Mouse (Mus musculus): ENCODE results near the gene Tspan9. TPM values are rescaled to one million over a fixed set of nuclear protein-coding genes. Genes with fewer than 3 reads are reported as not detected.

Tspan9 gene
- polyA plus RNA-seq, 1 experiment = 49.7 TPM

DNA sequence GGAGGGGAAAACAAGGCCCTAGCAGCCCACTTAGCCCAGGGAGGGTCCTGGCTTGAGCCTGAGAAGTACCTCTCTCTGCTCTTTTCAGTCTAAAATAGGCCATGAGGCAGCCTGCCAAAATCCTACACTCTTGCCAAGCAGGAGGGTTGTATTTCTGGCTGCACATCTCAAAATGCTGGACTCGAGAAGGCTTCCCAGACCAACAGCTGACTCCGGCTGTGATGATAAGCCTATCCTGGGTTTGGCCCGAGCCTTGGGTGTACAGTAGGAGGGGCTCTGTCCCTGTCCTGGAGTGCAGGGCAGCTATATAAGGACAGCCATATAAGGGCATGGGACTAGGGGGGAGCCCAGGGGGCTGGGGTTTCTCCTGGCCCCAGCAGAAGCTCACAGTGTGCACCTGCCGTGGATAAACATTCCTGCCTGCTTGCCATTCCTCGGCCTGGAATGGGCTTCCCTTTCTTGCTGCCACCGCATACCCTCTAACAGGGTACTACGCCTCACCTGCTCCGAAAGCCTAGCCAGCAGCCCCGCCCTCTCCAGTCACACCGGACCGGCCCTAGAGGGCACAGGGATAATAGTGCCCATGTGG is 153.7 kb downstream of the Tspan9 start:
- DNase-seq (ENCODE audit: low read depth) = peak; percentile 86
- TF ChIP-seq POLR2A (IDR thresholded peaks at IDR 0.05; ENCODE audit: borderline replicate concordance, extremely low read depth, insufficient read depth, insufficient read length, poor library complexity, severe bottlenecking) (no peak), CTCF (IDR thresholded peaks at IDR 0.05; ENCODE audit: borderline replicate concordance, extremely low read depth, insufficient read depth, insufficient read length) (no peak)

GRCm38 (mm10) chr6:127988944-127989494 is 154.4 kb downstream of the Tspan9 start:
- peak; percentile 38 for DNase-seq (ENCODE audit: low read depth)
- no peak for TF ChIP-seq CTCF (IDR thresholded peaks at IDR 0.05; ENCODE audit: borderline replicate concordance, extremely low read depth, insufficient read depth, insufficient read length)

DNA sequence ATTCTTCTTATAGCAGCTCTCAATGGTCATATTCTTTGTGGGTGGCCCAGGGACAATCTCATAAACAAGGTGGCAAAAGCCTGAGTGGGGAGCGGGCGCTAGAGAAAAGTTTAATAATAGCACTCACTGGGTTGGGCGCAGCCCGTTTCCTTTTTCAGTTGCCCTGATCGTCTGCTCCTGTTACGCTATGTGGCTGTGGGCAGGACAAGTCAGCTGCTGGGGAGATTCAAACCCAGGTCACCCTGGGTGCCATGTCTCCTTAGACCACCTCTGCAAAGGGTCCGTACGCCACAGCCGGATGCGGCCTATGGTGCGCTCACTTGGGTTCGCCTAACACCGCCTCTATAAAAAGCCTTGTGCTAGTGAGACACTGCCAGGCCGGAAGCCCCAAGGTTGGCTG is 156.0 kb downstream of the Tspan9 start:
- DNase-seq (ENCODE audit: low read depth) = no peak
- TF ChIP-seq POLR2A (IDR thresholded peaks at IDR 0.05; ENCODE audit: borderline replicate concordance, extremely low read depth, insufficient read depth, insufficient read length, poor library complexity, severe bottlenecking) = no peak

DNA sequence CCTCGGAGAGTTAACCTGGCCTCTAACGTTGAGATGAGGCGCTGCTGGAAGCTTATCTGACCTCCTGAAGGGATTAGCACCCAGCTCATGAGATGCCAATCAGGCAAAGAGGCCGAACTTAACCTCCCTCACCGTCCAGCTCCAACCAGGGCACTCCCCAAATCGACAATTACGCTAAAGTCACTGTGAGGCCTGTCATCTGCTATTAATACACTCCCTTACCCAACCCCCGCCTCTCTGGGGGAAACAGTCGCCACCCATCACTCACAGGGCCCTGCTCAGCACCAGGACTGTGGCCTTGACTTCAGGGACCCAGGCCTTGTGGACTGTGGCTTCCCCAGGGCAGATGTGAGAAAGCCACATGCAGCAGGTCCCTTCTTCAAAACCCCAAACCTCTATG is 157.0 kb downstream of the Tspan9 start:
- DNase-seq (ENCODE audit: low read depth) = no peak
- no peak for TF ChIP-seq CTCF (IDR thresholded peaks at IDR 0.05; ENCODE audit: borderline replicate concordance, extremely low read depth, insufficient read depth, insufficient read length)
- no peak for TF ChIP-seq POLR2A (IDR thresholded peaks at IDR 0.05; ENCODE audit: borderline replicate concordance, extremely low read depth, insufficient read depth, insufficient read length, poor library complexity, severe bottlenecking)

DNA sequence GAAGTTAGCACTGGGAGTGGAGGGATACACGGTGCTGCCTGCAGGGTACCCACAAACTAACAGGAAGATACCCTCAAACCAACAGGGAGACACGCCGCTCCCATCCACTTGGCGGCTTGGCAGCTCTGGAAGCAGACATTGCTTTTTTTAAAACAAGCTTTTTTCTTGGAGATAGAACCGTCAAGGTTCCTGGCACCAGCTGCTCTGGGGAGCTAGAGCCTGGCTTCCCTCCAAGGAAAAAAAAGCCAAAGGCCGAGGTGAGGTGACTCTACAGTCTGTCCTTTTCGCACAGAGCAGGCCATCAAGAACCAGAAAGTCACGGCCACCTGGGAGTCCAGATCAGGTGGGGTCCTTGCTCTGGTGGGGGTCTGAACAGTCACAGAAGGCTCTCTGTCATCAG is 162.2 kb downstream of the Tspan9 start:
- TF ChIP-seq POLR2A (IDR thresholded peaks at IDR 0.05; ENCODE audit: borderline replicate concordance, extremely low read depth, insufficient read depth, insufficient read length, poor library complexity, severe bottlenecking) (no peak), CTCF (IDR thresholded peaks at IDR 0.05; ENCODE audit: borderline replicate concordance, extremely low read depth, insufficient read depth, insufficient read length) (no peak)
- no peak for DNase-seq (ENCODE audit: low read depth)

DNA sequence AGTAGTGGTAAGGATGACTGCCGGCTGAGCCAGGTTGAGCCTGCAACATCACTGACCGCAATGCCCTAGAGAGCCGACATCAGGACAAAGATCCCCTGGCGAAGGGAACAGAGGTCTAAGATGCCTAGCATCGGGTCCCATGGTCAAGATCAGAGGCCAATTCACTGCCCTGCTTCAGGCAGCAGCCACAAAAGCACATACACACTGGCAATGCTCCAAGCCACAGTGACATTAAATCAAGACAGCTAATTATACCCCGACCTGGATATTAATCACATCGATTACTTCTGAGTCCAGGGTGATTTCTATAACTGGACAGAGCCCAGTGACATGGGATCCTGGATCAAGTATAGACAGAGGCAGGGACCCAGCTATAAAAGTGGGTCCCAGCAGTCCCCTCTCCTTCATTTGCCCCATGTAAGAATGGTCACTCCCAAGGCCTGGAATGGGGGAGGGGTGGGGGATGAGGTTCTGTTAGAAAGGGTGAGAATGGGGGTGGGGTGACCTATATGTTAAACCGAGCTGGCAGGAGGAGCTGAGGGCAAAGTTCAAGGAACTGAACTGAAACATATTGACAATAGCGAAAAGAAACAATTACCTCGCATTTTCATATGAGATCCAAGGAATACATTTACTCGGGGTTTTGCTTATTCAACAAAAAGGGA is 162.9 kb downstream of the Tspan9 start:
- no peak for DNase-seq (ENCODE audit: low read depth)
- TF ChIP-seq CTCF (IDR thresholded peaks at IDR 0.05; ENCODE audit: borderline replicate concordance, extremely low read depth, insufficient read depth, insufficient read length) (no peak), POLR2A (IDR thresholded peaks at IDR 0.05; ENCODE audit: borderline replicate concordance, extremely low read depth, insufficient read depth, insufficient read length, poor library complexity, severe bottlenecking) (no peak)

GRCm38 (mm10) chr6:127979831-127980230 is 163.6 kb downstream of the Tspan9 start:
- TF ChIP-seq POLR2A (IDR thresholded peaks at IDR 0.05; ENCODE audit: borderline replicate concordance, extremely low read depth, insufficient read depth, insufficient read length, poor library complexity, severe bottlenecking) = no peak
- no peak for TF ChIP-seq CTCF (IDR thresholded peaks at IDR 0.05; ENCODE audit: borderline replicate concordance, extremely low read depth, insufficient read depth, insufficient read length)
- no peak for DNase-seq (ENCODE audit: low read depth)

DNA sequence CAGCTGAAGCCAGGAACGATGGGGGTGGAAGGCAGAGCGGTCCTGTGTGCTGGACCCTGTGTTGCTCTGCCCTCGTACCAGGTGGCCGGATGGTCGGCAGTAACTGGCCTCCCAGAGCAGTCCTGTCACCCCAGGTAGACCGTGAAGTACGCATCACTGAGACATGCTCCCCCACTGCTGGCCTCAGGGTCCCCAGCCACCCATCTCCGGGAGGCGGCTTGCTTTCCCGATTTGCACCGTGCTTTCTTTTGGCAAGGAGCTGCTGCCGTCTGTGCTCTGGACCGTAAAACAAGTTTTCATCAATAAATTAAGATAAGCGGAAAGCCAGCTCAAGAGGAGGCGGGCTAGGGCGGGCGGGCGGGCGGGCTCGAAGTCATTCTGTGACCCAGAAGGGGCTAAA is 164.5 kb downstream of the Tspan9 start:
- peak; percentile 26 for DNase-seq (ENCODE audit: low read depth)
- TF ChIP-seq POLR2A (IDR thresholded peaks at IDR 0.05; ENCODE audit: borderline replicate concordance, extremely low read depth, insufficient read depth, insufficient read length, poor library complexity, severe bottlenecking) (no peak), CTCF (IDR thresholded peaks at IDR 0.05; ENCODE audit: borderline replicate concordance, extremely low read depth, insufficient read depth, insufficient read length) (no peak)

- DNase-seq (ENCODE audit: low read depth) = no peak
- TF ChIP-seq POLR2A (IDR thresholded peaks at IDR 0.05; ENCODE audit: borderline replicate concordance, extremely low read depth, insufficient read depth, insufficient read length, poor library complexity, severe bottlenecking) = no peak
Measured at GRCm38 (mm10) chr6:127976695-127977094, 166.7 kb downstream of the Tspan9 start.

- TF ChIP-seq CTCF (IDR thresholded peaks at IDR 0.05; ENCODE audit: borderline replicate concordance, extremely low read depth, insufficient read depth, insufficient read length) (no peak), POLR2A (IDR thresholded peaks at IDR 0.05; ENCODE audit: borderline replicate concordance, extremely low read depth, insufficient read depth, insufficient read length, poor library complexity, severe bottlenecking) (no peak)
- DNase-seq (ENCODE audit: low read depth) = peak; percentile 49
Measured at GRCm38 (mm10) chr6:127974000-127974399, 169.4 kb downstream of the Tspan9 start.

GRCm38 (mm10) chr6:127973553-127973952 is 169.8 kb downstream of the Tspan9 start:
- no peak for TF ChIP-seq POLR2A (IDR thresholded peaks at IDR 0.05; ENCODE audit: borderline replicate concordance, extremely low read depth, insufficient read depth, insufficient read length, poor library complexity, severe bottlenecking)
- TF ChIP-seq CTCF (IDR thresholded peaks at IDR 0.05; ENCODE audit: borderline replicate concordance, extremely low read depth, insufficient read depth, insufficient read length) = no peak
- peak; percentile 62 for DNase-seq (ENCODE audit: low read depth)

GRCm38 (mm10) chr6:127971931-127972330 is 171.5 kb downstream of the Tspan9 start:
- no peak for TF ChIP-seq POLR2A (IDR thresholded peaks at IDR 0.05; ENCODE audit: borderline replicate concordance, extremely low read depth, insufficient read depth, insufficient read length, poor library complexity, severe bottlenecking)
- no peak for TF ChIP-seq CTCF (IDR thresholded peaks at IDR 0.05; ENCODE audit: borderline replicate concordance, extremely low read depth, insufficient read depth, insufficient read length)
- no peak for DNase-seq (ENCODE audit: low read depth)
